Mouse (Mus musculus) heart, postnatal 25 days (tissue): ENCODE data around the gene Cfl1. TPM values are rescaled to one million over a fixed set of nuclear protein-coding genes. Genes with fewer than 3 reads are reported as not detected.
A peak's percentile ranks its signal among the peaks of the same experiment; 100 is the strongest.

Source experiments
- DNase-seq: peaks from one replicate; pipeline ENCODE4 v3.0.0; 2022; ENCODE audit warnings: low spot score
- intact Hi-C: fragments of 180-260 bp; cut with DNase I; formaldehyde crosslinking; loops from one replicate; pipeline ENCODE4 v1.15.1; 2025
- total RNA-seq, 2 experiments: library from RNA; stranded (reverse); gene quantifications; 2 replicates each; pipeline ENCODE4 v1.2.3; 2021

Gene Cfl1
- total RNA-seq, 2 experiments from 2014 or later: 209 to 212 TPM

GRCm38 (mm10) chr19:5515840-5516777 lies 25.9 kb downstream of the Cfl1 start:
- intact Hi-C loops: no loop called here

GRCm38 (mm10) chr19:5516906-5517505 lies 26.8 kb downstream of the Cfl1 start:
- DNase-seq: no peak
- intact Hi-C loops: no loop called here

More at GRCm38 (mm10) chr19:5515840-5516777, 25.9 kb downstream of the Cfl1 start:
- DNase-seq: no peak

- DNase-seq: no peak
- intact Hi-C loops: no loop called here
Observed at GRCm38 (mm10) chr19:5518721-5519120, 28.5 kb downstream of the Cfl1 start.

- intact Hi-C loops: no loop called here
- no peak for DNase-seq
Observed at GRCm38 (mm10) chr19:5525204-5525603, 34.9 kb downstream of the Cfl1 start.

- intact Hi-C loops: loop anchor here (1.0 kb wide), 1 partner anchor 38 kb away; no protein-coding TSS in a partner anchor
- DNase-seq: peak; percentile 90
Observed at GRCm38 (mm10) chr19:5529325-5530137, 39.3 kb downstream of the Cfl1 start.

- intact Hi-C loops: no loop called here
- DNase-seq: no peak
Observed at GRCm38 (mm10) chr19:5530138-5530524, 39.9 kb downstream of the Cfl1 start.

GRCm38 (mm10) chr19:5532520-5532919 lies 42.3 kb downstream of the Cfl1 start:
- intact Hi-C loops: no loop called here
- DNase-seq: no peak

- intact Hi-C loops: no loop called here
- DNase-seq: no peak
Observed at GRCm38 (mm10) chr19:5538786-5539185, 48.5 kb downstream of the Cfl1 start.

- DNase-seq: no peak
- intact Hi-C loops: no loop called here
Observed at GRCm38 (mm10) chr19:5543362-5543761, 53.1 kb downstream of the Cfl1 start.

- DNase-seq: no peak
- intact Hi-C loops: no loop called here
Observed at GRCm38 (mm10) chr19:5544031-5544430, 53.8 kb downstream of the Cfl1 start.

Other genes starting within 250 kb of the Cfl1 start
- gene Pacs1, start 217.3 kb upstream of the Cfl1 start, total RNA-seq: 10 to 100 TPM; 21.1 TPM
- 100 to 1,000 TPM; 110 to 115 TPM for gene Sf3b2, start 195.0 kb upstream of the Cfl1 start, total RNA-seq
- gene Gal3st3, start 192.1 kb upstream of the Cfl1 start, total RNA-seq: 10 to 100 TPM; 24.5 to 25.7 TPM
- gene Catsper1, start 154.7 kb upstream of the Cfl1 start, total RNA-seq: not detected
- gene Cst6, start 140.9 kb upstream of the Cfl1 start, total RNA-seq: 1 to 10 TPM; 7.4 to 9.6 TPM
- gene Eif1ad, start 123.7 kb upstream of the Cfl1 start, total RNA-seq: 10 to 100 TPM; 17.6 to 19.4 TPM
- 100 to 1,000 TPM; 122 to 132 TPM for gene Banf1, start 123.3 kb upstream of the Cfl1 start, total RNA-seq
- 10 to 100 TPM; 45.3 to 58.7 TPM for gene Sart1, start 101.8 kb upstream of the Cfl1 start, total RNA-seq
- under 1 TPM; 0.28 to 0.88 TPM for gene Tsga10ip, start 87.9 kb upstream of the Cfl1 start, total RNA-seq
- gene Drap1, start 65.5 kb upstream of the Cfl1 start, total RNA-seq: 100 to 1,000 TPM; 289 to 292 TPM
- gene AI837181, start 65.3 kb upstream of the Cfl1 start, total RNA-seq: 10 to 100 TPM; 34.9 to 36.2 TPM
- not detected for gene Fosl1, start 42.9 kb upstream of the Cfl1 start, total RNA-seq
- gene Ccdc85b, start 32.6 kb upstream of the Cfl1 start, total RNA-seq: 10 to 100 TPM in 1 of 2 experiments, 1 to 10 TPM in 1; 7.8 to 11.9 TPM
- gene Fibp, start 29.8 kb upstream of the Cfl1 start, total RNA-seq: 10 to 100 TPM; 45.5 to 51.0 TPM
- under 1 TPM in 1 of 2 experiments, not detected in 1; 0.45 TPM for gene Ctsw, start 21.9 kb upstream of the Cfl1 start, total RNA-seq
- 10 to 100 TPM in 1 of 2 experiments, 1 to 10 TPM in 1; 9.9 to 10.3 TPM for gene Efemp2, start 16.5 kb upstream of the Cfl1 start, total RNA-seq
- 10 to 100 TPM; 21.0 to 21.5 TPM for gene Mus81, start 2.1 kb upstream of the Cfl1 start, total RNA-seq
- gene 1700020D05Rik, start 13.3 kb downstream of the Cfl1 start, total RNA-seq: 1 to 10 TPM in 1 of 2 experiments, under 1 TPM in 1; 0.78 to 1.0 TPM
- 1 to 10 TPM; 6.2 to 8.1 TPM for gene Snx32, start 20.1 kb downstream of the Cfl1 start, total RNA-seq
- gene Ovol1, start 70.2 kb downstream of the Cfl1 start, total RNA-seq: not detected
- 1 to 10 TPM; 3.0 to 3.2 TPM for gene Ap5b1, start 77.6 kb downstream of the Cfl1 start, total RNA-seq
- gene Rnaseh2c, start 111.4 kb downstream of the Cfl1 start, total RNA-seq: 10 to 100 TPM; 43.7 to 49.7 TPM
- gene Kat5, start 119.8 kb downstream of the Cfl1 start, total RNA-seq: 10 to 100 TPM; 24.8 to 26.5 TPM
- 10 to 100 TPM; 22.7 to 29.9 TPM for gene Rela, start 147.0 kb downstream of the Cfl1 start, total RNA-seq
- 10 to 100 TPM; 23.3 to 31.3 TPM for gene Sipa1, start 173.3 kb downstream of the Cfl1 start, total RNA-seq
- gene Map3k11, start 198.3 kb downstream of the Cfl1 start, total RNA-seq: 10 to 100 TPM; 24.0 to 30.4 TPM
- 10 to 100 TPM; 17.8 to 18.0 TPM for gene Pcnx3, start 198.5 kb downstream of the Cfl1 start, total RNA-seq
- gene Kcnk7, start 213.9 kb downstream of the Cfl1 start, total RNA-seq: not detected
- gene Ehbp1l1, start 235.9 kb downstream of the Cfl1 start, total RNA-seq: 100 to 1,000 TPM; 140 to 149 TPM
- 10 to 100 TPM; 29.5 to 31.5 TPM for gene Fam89b, start 239.2 kb downstream of the Cfl1 start, total RNA-seq